Mouse (Mus musculus) CH12.LX (cell line): ENCODE data around the gene Mcm5.

Source experiments
- CHD2 ChIP-seq: IDR thresholded peaks from 2 replicates; pipeline ENCODE4 v1.6.1; 2011; ENCODE audit warnings: low read length, improper control_type of control experiment
- CTCF ChIP-seq, 2 experiments: IDR thresholded peaks in 1 of 2; conservative IDR thresholded peaks in 1 of 2; 2 replicates each; pipeline ENCODE4 v1.5.1; 2011 to 2012; ENCODE audit warnings: low read depth in 2 of 2, low read length in 2 of 2, improper control_type of control experiment in 1 of 2, inconsistent platforms in 1 of 2, mild to moderate bottlenecking in 1 of 2, moderate library complexity in 1 of 2
- EP300 ChIP-seq: IDR thresholded peaks from 2 replicates; pipeline ENCODE4 v1.6.1; 2011; ENCODE audit warnings: low read length, improper control_type of control experiment
- JUND ChIP-seq: conservative IDR thresholded peaks from 2 replicates; pipeline ENCODE4 v1.6.1; 2011; ENCODE audit warnings: low read depth, low read length, improper control_type of control experiment
- KAT2A ChIP-seq: IDR thresholded peaks from 2 replicates; pipeline ENCODE4 v1.6.1; 2012; ENCODE audit warnings: low read length, improper control_type of control experiment, inconsistent platforms; ENCODE audit not compliant: insufficient replicate concordance

DNA sequence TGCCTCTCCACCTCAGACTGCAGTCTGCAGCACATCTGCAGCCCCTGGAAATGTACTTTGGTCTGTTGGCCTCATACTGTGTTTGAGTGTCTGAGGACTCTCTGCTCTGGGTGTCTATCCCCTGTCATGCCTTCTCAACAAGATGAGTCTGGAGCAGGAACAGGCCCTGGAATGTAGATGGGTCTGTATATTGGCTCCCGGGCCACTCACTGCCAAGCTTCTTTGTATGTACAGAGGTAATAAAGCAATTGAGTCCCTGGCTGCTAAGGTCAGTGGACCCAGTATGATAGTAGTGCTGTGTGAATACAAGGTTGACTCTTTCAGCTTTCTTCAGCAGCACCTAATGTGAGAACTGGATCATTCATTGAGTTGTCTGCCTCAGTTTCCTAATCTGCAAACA lies 18.0 kb downstream of the Mcm5 start:
- TF ChIP-seq CTCF (conservative IDR thresholded peaks at IDR 0.05 in 1 of 2, IDR thresholded peaks at IDR 0.05 in 1 of 2; ENCODE audit: low read depth in 2 of 2, low read length in 2 of 2): no peak
- no peak for TF ChIP-seq JUND
- no peak for TF ChIP-seq EP300
- TF ChIP-seq CHD2: no peak
- TF ChIP-seq KAT2A: no peak
